Mouse (Mus musculus) erythroblast, adult 5-6 weeks (primary cell): Measurements from ENCODE around the gene Rhob. TPM values are rescaled to one million over a fixed set of nuclear protein-coding genes. Genes with fewer than 3 reads are reported as not detected.

ENCODE experiments used
- ATAC-seq: replicated peaks from 2 replicates; pipeline ENCODE4 v1.8.0; 2016; ENCODE audit warnings: moderate number of reproducible peaks, mild to moderate bottlenecking, moderate TSS enrichment, inconsistent platforms; ENCODE audit not compliant: poor library complexity, low FRiP score, severe bottlenecking
- total RNA-seq, 2 experiments: library from RNA; stranded (forward) in 1 of 2; stranded (reverse) in 1 of 2; fragments of 150-400 nt in 1 of 2; fragments of 200-764, 138-1000 nt in 1 of 2; gene quantifications; 2 replicates each; pipeline versions ENCODE4 v1.2.3 to v1.2.4; 2015 to 2017; ENCODE audit warnings: low replicate concordance in 2 of 2

The Rhob gene
- total RNA-seq, 2 experiments from 2014 or later = 9.7 to 31.9 TPM

DNA sequence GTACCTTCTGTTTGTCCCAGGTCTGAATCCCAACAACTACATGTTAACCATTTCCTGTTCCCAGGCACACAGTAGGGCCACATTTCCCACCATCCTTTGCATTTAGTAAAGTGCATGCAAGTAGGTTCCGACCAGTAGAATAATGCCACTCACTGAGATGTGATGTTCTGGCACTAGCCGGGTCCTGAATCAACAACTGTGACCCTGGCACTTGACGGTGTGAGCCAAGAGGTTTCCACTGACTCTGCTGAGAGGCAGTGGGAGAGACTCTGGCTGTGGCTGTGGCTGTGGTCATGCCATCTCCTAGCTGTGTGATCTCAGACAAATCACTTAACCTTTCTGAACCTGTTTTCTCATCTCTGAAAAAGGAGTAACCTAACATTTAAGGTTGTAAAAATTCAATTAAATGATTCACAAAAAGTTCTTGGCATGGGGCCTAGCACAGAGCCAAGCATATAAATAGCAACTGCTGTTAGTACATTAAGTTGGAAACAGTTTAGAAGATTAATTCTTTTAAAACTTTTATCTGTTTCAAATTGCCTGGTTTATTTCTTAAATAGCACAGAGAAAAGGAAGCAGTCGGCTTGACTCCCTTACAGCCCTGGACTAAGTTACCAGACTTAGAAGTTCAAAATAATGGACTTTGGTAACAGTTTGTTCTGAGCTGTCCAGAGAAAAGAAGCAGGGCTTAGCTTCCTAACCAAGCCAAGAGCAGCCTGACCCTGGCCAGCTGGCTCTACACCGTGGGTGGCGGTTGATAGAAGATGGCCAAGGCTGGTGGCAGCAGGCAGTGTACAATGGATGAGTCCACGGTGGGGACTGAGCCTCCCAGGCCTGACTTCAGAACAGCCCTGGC is 46.8 kb downstream of the Rhob start:
- no peak for ATAC-seq

- ATAC-seq = no peak
Measured at GRCm38 (mm10) chr12:8451571-8452485, 48.0 kb downstream of the Rhob start.

GRCm38 (mm10) chr12:8450639-8451038 is 49.2 kb downstream of the Rhob start:
- no peak for ATAC-seq

GRCm38 (mm10) chr12:8450028-8450427 is 49.8 kb downstream of the Rhob start:
- ATAC-seq = no peak

Other genes starting within 250 kb of the Rhob start
- gene Gdf7, start 198.1 kb downstream of the Rhob start, total RNA-seq (2015; ENCODE audit: low replicate concordance) = not detected in 2 replicates
- gene Gdf7, start 198.1 kb downstream of the Rhob start, total RNA-seq (2017; ENCODE audit: low replicate concordance) = not detected in 2 replicates
- 1.5 TPM in 1 of 2 replicates, not detected in the other for gene Hs1bp3, start 186.6 kb downstream of the Rhob start, total RNA-seq (2015; ENCODE audit: low replicate concordance)
- 1.1 and 1.8 TPM in 2 replicates for gene Hs1bp3, start 186.6 kb downstream of the Rhob start, total RNA-seq (2017; ENCODE audit: low replicate concordance)
- not detected in 2 replicates for gene Slc7a15, start 99.1 kb upstream of the Rhob start, total RNA-seq (2015; ENCODE audit: low replicate concordance)
- not detected in 2 replicates for gene Slc7a15, start 99.1 kb upstream of the Rhob start, total RNA-seq (2017; ENCODE audit: low replicate concordance)
- gene Pum2, start 174.1 kb upstream of the Rhob start, total RNA-seq (2015; ENCODE audit: low replicate concordance) = 73.8 and 78.0 TPM in 2 replicates
- gene Pum2, start 174.1 kb upstream of the Rhob start, total RNA-seq (2017; ENCODE audit: low replicate concordance) = 76.8 and 82.9 TPM in 2 replicates